Mouse (Mus musculus): ENCODE data around the gene Gmip.

The Gmip gene

DNA sequence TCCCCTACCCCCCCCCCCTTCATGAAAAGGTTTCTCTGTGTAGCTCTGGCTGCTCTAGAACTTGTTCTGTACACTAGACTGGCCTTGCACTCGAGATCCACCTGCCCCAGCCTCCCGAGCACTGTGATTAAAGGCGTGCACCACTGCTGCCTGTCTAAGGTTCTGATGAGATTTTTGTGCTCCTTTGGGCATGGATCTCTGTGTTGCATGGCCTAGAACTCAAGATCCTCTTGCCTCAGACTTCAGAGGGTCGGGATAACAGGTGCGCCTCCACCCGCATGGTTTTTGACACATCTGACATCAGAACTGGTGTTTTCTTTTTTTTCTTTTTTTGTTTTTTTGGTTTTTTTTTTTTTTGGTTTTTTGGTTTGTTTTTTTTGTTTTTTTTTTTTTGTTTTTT, 3.9 kb upstream of the Gmip start:
- no peak for DNase-seq (ENCODE audit: low read depth)

- DNase-seq (ENCODE audit: low read depth): no peak
These were observed 3.4 kb upstream of the Gmip start for GRCm38 (mm10) chr8:69805086-69805485.

- DNase-seq (ENCODE audit: low read depth): no peak
These were observed 3.0 kb upstream of the Gmip start for GRCm38 (mm10) chr8:69805491-69805890.

DNA sequence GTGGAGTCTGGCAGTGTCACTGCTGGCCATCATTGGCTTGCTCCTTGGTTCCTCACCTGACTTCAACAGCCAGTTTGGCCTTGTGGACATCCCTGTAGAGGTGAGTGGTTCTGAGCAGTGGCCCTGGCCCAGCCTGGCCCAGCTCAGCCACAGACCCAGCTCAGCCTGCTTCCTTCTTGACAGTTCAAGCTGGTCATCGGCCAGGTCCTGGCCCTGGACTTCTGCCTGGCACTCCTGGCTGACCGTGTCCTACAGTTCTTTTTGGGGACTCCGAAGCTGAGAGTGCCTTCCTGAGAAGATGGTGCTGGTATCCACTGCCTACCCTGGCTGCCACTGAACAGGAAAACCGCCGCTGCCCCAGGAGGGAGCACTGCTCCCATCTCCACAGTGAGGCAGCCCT, 1.2 kb upstream of the Gmip start:
- DNase-seq (ENCODE audit: low read depth): no peak

DNA sequence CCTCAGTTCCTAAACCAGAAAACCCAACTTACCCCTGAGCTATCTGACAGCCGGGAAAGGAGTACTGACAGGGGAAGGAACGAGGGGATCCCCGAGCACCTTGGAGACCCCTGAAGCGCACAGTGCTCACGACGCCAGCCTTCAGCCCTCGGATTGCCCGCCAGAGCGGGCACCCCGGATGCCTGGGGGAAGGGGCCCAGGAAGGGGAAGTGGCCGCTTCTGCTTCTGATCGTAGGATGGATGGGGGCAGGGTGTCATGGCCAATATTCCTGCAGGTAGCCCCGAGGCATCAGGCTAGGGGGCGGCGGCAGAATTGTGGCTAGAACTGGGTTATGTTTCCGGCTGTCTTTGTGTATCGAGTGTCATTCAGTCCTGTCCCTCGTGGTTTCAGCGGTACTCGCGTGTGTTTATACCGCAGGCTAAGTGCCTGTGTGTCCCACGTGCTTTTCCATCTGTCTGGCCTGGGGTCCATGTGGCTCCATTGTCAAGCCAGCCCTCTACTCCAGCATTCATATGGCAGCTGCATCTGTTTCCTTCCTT, 455 bp downstream of the Gmip start:
- DNase-seq (ENCODE audit: low read depth): peak; percentile 65

DNA sequence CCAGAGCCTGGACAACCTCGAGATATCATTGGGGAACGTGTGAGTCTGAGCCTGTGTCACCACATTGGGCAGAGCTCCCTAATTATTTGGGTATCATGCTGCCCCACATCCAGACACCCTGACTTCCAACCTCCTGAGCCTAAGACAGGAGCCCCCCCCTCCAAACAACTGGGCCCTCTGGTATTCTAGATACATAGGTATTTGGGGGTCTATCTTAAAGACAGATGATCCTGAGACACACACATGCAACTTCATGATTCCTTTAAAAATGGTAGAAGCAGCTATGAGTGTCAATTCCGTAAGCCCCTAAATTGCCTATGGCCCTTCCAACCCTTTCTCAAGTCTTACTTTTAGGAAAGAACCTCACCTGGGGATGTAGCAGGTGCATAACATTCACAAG, 1.3 kb downstream of the Gmip start:
- DNase-seq (ENCODE audit: low read depth): no peak

DNA sequence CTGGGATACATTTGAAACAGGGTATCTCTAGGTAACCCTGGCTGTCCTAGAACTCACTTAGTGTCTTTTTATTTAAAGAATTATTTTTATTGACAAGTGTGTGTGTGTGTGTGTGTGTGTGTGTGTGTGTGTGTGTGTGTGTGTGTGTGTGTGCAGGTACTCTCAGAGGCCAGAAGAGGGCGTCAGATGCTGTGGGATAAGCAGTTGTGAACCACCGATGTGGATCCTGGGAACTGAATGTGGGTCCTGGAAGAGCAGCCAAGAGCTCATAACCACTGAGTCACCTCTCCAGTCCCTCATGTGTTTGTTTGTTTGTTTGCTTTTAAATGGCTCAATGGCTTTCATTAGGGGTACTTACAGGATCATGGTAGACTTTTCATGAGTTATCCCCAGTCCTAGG, 6.4 kb downstream of the Gmip start:
- DNase-seq (ENCODE audit: low read depth): no peak

GRCm38 (mm10) chr8:69815396-69815795, 6.9 kb downstream of the Gmip start:
- DNase-seq (ENCODE audit: low read depth): no peak

- DNase-seq (ENCODE audit: low read depth): no peak
These were observed 12.0 kb downstream of the Gmip start for GRCm38 (mm10) chr8:69820466-69820865.

DNA sequence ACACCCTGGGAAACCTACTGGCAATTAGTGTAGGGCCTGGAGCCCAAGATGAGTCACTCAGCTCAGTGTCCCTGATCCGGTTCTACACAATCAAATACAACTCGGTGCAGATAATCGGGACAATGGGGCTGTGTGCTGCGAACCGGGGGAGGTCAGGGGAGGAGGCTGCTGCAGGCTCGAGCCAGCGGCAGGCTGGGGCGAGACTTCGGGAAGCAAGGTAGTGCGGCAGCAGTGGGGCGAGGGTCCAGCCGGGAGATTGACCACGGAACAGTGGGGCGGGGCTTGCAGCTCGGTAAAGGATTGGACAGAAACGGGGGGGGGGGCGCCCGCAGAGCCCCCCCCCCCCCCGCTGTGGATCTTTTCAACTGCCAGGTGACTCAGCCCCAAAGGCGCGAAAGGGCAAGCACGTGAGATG, 13.5 kb downstream of the Gmip start:
- peak; percentile 38 for DNase-seq (ENCODE audit: low read depth)

GRCm38 (mm10) chr8:69822386-69823191, 14.1 kb downstream of the Gmip start, which contains the start of gene Lpar2:
Gene Lpar2, plus strand, starts transcription at chr8:69822429.
- DNase-seq (ENCODE audit: low read depth): peak; percentile 76

- DNase-seq (ENCODE audit: low read depth): no peak
These were observed 17.9 kb downstream of the Gmip start for GRCm38 (mm10) chr8:69826371-69826770.

GRCm38 (mm10) chr8:69832298-69832853, 23.9 kb downstream of the Gmip start, which contains the start of gene Pbx4:
Gene Pbx4, plus strand, starts transcription at chr8:69832491.
- peak; percentile 97 for DNase-seq (ENCODE audit: low read depth)

- DNase-seq (ENCODE audit: low read depth): no peak
These were observed 28.7 kb downstream of the Gmip start for GRCm38 (mm10) chr8:69837057-69837682.

DNA sequence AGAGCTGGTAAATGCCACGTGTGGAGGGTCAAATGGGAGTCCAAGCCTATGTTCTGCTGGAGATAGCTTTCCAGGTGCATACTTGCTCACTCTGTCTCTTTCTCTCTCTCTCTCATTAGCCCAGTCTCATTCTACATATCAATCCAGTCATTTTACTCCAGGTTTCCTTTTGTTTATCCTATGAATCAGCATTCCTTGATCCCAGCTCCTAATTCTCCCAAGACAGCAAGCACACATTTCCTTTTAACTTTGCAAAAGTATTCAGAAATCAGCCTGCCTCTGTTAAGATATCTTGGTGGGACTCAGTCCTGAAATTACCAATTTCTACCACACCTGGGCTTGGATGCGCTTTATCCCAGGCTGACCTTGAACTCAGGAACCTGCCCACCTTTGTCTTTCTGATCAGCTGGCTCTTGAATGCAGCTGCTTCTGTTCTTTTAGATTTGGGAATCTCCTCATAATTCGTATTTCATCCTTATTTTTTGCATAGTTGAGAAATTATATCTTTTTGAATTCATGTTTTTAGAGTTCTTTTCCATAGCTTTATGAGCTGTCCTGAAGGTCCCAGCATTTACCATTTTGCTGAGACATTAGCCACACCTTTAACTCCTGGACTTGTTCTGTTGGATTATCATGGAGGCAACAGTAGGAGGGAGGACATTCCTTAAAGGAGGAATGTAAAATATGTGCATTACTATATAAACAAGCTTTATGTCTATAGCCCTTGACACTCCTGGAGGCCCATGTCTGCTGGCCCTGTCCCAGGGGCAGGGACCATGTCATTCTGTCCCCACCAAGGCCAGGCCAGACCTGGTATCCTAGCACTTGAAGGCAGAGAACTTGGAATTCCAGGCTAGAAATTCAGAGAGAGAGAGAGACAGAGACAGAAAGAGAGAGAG, 38.9 kb downstream of the Gmip start:
- DNase-seq (ENCODE audit: low read depth): no peak

DNA sequence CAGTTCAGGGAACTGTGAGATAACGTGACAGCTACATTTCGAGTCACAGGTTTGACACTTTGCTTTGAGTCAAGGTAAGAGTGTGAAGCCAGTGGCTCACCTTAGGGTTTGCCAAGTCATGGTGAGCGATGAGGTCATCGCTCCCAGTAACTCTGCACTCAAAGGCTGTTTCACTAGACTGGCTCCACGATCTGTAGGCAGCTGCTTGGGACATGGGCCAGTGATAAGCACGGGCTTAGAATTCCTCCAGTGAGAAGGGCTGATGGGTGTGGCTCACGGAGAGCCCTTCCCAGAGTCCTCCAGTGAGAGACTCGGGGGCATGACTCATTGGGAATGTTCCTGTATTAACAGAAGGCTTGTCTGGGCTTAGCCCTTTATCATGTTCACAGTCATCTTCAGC, 40.5 kb downstream of the Gmip start:
- no peak for DNase-seq (ENCODE audit: low read depth)

DNA sequence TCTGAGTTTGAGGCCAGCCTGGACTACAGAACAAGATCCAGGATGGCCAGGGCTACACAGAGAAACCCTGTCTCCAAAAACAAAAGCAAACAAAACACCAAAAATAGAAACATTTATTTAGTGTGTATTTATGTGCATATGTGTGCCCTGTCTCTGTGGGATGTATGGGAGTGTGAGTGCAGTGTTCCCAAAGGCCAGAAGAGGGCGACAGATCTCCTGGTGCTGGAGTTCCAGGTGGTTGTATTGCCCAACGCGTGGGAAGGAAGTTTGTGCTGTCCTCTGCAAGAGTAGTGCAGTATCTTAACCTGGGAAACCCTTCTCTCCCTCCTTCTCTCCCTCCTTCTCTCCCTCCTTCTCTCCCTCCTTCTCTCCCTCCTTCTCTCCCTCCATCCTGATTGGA, 41.4 kb downstream of the Gmip start:
- no peak for DNase-seq (ENCODE audit: low read depth)

DNA sequence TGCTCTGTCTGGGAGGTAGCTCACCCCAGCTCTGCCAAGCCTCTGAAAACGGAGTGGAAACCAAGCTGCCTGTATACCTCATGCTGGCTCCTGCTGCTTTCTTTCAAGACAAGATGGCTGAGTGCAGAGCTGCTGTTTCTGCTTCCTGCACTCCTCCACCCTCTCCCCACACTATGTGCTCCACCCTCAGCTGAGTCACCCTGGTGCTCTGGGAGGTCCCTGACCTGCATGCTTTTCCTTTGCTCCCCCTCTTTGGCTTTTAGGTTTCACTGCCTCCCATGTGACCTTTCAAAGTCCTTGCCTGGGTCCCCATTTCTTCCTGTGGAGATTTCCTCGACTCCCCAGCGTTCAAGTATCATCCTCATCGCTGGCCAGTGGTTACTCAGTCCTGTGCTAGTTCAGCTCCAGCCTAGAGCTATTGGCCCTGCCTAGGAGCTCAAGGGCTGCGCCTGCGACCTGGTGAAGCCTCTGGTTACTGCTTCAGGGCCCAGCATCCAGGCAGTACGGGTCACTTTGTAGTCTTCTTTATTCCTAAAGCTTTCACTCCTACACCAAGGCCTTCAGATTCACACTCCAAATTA, 42.5 kb downstream of the Gmip start:
- DNase-seq (ENCODE audit: low read depth): no peak

- DNase-seq (ENCODE audit: low read depth): no peak
These were observed 45.4 kb downstream of the Gmip start for GRCm38 (mm10) chr8:69853869-69854268.

DNA sequence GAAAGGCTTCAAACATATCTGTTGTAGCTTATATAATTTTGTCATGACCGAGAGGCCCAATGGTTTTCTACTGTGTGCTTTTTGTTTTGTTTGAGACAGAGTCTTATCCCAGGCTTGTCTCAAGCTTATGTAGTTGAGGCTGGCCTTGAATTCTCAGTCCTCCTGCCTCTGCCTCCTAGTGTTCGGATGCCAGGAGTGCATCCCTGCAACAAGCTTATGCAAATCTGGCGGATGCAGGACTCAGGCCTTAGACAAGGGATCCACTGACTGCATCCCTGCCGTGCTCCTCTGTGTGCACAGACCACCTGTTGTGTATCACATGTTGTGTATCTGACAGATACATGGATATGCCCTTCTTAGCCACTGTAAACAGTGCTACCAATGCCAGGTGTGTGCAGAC, 52.3 kb downstream of the Gmip start:
- no peak for DNase-seq (ENCODE audit: low read depth)

GRCm38 (mm10) chr8:69861251-69861650, 52.8 kb downstream of the Gmip start:
- DNase-seq (ENCODE audit: low read depth): no peak
